Mouse (Mus musculus) cerebellum, adult 11-12 months (tissue): Measurements from ENCODE around the gene Ncln.
"Not testable (repeated sequence)": the region's sequence is repeated elsewhere in the genome, so short reads cannot be mapped to it uniquely, and the experiment has no call there.

Source experiments
- DNase-seq: peaks from one replicate; pipeline ENCODE4 v3.0.0; 2022

Ncln gene

DNA sequence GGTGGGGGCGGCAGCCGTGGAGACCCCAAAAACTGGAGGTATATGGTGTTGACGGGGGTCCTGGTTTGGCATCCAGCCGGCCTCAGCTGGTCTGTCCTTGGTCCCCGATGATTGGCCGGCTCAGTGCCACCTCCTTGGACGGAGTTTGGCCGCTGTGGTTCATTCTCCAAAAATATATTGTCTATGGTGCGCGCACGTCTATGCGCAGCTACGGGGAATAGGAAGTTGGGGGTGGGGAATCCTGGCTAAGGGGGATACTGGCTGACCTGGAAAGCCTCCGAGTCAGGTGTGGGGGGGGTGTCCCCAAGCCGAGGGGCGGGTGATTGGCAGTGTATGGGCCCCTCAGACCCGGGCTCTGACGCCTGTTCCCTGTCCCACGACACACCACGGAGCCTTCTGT, 35.7 kb downstream of the Ncln start:
- peak; percentile 28 for DNase-seq

DNA sequence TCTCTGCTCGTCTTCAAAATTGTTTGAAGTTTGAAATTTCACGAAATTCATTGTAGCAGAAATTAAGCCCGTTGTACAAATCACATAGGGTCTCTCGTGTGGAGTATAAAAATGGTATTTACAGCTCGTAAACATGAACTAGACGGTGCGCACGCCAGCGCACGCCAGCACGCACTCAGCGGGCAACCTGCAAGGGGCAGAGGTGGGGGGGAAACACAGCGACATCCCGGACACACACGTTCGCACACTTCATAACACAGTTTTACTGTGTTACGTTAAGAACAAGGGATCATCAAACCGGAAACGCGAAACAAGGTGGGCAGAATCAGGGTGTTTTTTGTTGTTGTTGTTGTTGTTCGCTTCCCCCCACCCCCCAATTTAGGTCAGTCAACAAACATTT, 36.8 kb downstream of the Ncln start:
- DNase-seq: no peak

DNA sequence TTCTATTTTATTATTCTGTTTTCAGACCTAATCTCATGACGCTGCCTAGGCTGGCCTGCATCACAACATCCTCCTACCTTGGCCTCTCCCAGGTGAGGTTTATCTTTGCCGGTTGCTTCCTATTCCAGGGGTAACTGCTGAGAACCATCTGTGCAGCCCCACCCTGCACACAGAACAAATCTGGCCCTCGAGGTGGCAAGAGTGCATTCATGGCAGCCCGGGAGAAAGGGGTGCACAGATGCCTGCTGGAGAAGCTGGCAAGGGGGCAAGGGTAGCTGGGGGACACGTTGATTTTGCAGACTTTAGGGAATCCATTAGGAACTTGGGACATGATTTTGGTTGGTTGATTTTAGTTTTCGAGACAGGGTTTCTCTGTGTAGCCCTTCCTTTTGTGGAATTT, 37.9 kb downstream of the Ncln start:
- no peak for DNase-seq

GRCm38 (mm10) chr10:81457624-81458023, 38.6 kb downstream of the Ncln start:
- DNase-seq: no peak

- DNase-seq: no peak
These were observed 39.1 kb downstream of the Ncln start for GRCm38 (mm10) chr10:81456983-81457563.

DNA sequence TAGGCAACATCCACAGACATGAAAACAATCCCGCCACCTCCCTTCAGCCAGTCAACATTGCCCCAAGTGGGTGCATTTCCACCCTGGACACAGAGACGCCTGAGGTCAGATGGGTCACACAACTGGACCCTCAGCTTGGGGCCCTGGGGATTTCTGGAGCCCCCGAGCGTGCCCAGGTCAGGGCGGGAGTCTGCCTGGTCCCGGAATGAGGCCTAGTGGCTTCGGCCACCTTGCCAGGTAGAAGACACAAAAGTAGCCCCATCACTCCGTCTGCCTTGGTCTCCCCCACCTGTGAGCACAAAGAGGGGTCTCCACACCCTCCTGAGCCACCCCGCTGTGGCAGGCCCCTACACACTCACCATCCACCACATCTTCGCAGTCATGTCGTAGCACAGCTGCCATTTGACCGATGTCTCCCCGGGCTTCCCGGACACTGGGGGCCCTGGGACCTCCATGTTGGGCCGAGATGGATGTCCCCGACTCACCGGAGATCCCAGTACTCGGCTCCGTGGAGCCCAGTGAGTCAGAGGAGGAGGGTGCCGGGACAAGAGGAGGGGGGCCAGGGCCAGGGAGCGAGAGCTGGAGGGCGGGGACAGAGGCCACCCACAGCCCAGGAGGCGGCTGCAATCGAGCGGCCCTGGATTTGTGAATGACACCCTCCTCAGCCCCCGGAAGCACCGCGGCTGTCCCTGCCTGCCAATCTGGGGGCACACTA, 40.9 kb downstream of the Ncln start, which contains the start of gene Nfic:
Nfic (minus strand) TSS at position 455 of the 715 bp plus-strand sequence.
- DNase-seq: peak; percentile 16

DNA sequence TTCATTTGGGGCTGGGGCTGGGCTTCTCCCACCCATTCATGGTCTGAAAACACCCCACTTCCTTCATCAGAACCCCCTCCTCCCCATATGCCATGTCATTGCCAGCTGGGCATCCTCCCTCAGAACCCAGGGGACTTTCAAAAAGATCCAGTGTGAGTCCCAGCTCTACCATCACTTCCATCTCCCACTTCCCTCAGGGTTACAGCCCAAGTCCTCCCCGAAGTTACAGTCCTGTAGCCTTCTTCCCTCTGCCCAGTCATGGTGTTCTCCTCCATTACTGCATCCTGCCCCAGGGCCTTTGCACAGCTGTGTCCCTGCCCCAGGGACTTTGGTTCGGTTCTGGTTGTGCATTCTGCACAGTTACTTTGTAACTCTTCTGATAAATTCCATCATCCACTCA, 42.1 kb downstream of the Ncln start:
- no peak for DNase-seq

DNA sequence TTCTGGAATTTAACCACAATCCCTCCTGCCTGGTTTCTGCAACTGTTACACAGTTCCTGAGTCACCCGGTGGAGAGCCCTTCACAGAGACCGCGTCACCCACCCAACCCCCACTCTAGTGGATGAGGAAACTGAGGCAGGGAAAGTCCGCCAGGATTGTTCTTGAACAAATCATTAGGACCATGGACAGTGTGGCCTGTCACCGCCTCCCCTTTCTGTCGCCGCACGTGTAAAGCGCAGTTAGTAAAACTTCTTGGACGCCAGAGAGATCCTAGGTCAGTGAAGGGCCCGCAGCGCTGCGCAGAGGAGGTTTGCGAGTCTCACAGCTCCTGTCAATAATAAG, 43.3 kb downstream of the Ncln start:
- peak; percentile 14 for DNase-seq

- no peak for DNase-seq
These were observed 43.8 kb downstream of the Ncln start for GRCm38 (mm10) chr10:81452237-81452946.

DNA sequence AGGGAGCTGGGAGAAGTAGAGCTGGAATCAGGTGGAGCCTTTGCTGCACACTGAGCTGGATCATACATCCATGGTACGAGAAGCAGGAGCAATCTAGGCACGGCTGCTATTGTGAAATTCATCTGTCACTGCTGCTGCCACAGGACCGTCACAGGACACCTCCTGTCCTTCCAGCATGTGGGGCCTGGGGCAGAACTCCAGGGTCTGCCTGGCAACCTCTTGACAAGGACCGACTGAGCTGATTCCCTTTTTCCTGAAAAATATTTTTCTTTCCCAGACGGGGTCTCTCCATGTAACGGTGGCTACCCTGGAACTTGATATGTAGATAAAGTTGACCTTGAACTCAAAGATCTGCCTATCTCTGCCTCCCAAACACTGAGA, 44.8 kb downstream of the Ncln start:
- no peak for DNase-seq

DNA sequence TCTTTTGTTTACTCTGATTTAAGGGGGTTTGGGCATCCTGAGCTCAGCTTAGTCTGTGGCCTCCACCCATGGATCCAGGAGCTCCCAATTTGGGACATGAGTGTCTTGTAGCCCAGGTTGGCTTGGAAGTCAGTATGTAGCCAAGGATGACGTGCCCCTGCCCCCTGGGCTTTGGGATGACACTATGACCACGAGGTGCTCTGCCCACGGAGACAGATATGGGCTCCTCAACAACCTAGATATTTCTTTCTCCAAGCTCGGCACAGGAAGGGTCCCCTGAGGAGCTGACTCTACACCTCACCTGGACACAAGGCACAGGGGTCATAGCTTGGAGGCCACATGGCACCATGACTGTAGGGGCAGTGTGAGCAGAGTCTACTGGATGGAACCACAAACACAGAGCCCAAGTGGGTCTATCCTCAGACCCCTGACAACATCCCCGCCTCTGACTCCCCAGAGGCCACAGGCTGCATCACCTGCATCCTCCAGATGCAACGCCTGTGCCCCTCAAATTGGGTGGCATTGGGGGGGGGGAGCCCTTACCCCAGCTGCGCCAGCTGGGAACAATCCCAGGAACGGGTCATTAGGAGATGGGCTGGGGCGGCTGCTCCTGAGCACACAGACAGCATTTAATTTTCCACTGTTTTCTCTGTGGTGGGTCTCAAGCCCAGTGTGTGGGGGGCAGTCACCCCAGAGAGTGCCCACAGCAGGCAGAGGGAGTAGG, 45.4 kb downstream of the Ncln start:
- peak; percentile 20 for DNase-seq

- DNase-seq: peak; percentile 79
These were observed 46.1 kb downstream of the Ncln start for GRCm38 (mm10) chr10:81450140-81450539.

- DNase-seq: not testable (repeated sequence)
These were observed 50.7 kb downstream of the Ncln start for GRCm38 (mm10) chr10:81445516-81445915.

GRCm38 (mm10) chr10:81441019-81441418, 55.2 kb downstream of the Ncln start:
- DNase-seq: no peak
